Mouse (Mus musculus) c-Kit-positive CD71-negative TER-119-negative erythroid progenitor cells, embryonic 14.5 days (primary cell): ENCODE results near the gene Olfr1443.

Experiments used
- DNase-seq: peaks from one replicate; pipeline ENCODE4 v3.0.0-alpha.2; 2013; ENCODE audit warnings: low read depth

The Olfr1443 gene

DNA sequence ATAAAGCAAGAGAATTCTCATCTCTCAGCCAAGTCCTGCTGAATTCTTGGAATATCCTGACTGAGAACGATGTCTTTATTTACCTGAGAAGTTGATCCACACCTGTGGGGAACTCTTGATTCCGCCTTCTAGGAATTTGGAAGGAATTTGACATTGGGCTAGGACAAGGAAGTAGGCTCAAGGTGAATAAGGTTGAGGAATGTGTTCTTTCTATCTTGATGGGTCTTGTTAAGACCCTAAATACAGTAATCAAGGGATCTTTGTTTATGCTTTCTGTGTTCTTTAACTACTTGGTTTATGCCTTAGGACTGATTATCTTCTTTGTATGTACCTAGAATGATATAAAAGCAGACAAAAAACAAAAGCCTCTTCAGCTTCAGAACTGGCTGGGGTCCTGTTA lies 54.0 kb downstream of the Olfr1443 start:
- DNase-seq = no peak
